Mouse (Mus musculus) liver, embryonic 14.5 days (tissue): Measurements from ENCODE around the gene Tpst2.

Experiments used
- CTCF ChIP-seq: IDR thresholded peaks from 2 replicates; pipeline ENCODE4 v1.5.1; 2016; ENCODE audit warnings: antibody characterized with exemption, low read depth, control low read depth
- EP300 ChIP-seq: IDR thresholded peaks from 2 replicates; pipeline ENCODE4 v1.6.1; 2016; ENCODE audit warnings: antibody characterized with exemption, low read depth

DNA sequence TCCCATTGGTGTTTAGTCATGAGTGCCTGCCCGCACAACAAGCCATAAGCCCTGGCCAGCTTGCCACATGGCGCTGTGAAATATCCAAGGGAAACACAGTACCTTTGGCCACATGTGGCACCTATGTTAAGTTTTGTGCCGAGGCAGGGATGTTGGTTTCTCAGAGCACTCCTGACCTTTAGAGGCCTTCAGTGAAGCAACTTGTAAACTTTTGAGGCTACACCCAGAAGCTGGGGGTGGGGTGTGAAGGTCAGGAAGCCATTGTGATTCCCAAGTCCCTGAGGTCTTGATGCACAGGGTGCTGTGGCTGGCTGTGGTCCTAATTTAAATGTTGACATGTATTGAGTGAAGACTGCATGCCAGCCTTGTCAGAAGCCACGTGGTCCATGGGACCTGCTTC is 22.9 kb downstream of the Tpst2 start:
- TF ChIP-seq CTCF, result no peak
- no peak for TF ChIP-seq EP300
